Mouse (Mus musculus) natural killer cell, adult 2 months (primary cell): ENCODE measurements around the gene Gm3182.
"Not testable (repeated sequence)": the region's sequence is repeated elsewhere in the genome, so short reads cannot be mapped to it uniquely, and the experiment has no call there.

Experiments used
- DNase-seq, 2 experiments: peaks; one replicate each; pipeline ENCODE4 v3.0.0; 2022; ENCODE audit warnings: low spot score in 2 of 2

Gene Gm3182

DNA sequence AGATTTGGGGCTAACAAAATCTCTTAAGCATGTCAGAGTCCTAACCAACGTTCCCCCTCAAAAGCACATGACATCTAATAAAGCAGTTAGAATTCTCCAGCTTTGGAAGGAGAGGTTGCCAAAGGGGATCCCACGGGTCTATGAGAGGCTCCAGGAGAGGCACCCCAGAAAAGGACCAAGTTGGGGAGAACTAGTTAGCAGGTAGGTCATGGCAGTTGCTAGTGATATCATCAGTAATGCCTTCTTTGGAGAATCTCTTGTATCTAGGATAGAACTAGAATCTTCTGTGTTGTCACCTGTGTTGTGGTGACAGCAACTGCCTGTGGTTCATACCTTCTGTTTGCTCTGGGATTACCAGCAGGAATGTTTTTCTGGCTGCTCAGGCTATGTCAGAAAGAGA, at the start of gene Gm3182:
Gm3182 (plus strand) TSS at position 301 of the 400 bp plus-strand sequence.
- DNase-seq, result not testable (repeated sequence)

DNA sequence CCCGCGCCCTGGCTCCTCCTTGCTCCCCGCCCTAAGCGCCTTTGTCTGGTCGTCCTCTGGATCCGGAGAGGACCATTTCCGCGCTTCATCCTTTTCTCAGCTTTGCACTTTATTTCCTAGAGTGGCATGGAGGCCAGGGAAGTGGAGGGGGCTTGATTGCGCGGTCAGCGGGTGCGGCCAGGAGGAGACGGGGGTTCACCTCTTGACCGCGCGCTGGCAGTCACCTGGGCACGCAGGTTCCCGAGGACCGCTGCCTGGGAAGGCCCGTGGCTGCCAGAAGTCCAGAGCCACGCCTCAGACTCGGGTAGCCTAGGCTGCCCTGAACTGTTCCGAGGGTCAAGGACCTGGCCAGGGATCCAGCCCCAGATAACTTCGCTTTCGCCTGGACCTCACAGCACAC, 17.9 kb downstream of the Gm3182 start:
- not testable (repeated sequence) for DNase-seq
